Mouse (Mus musculus) midbrain, postnatal 0 days (tissue): ENCODE data around the gene Ttc41. TPM values are rescaled to one million over a fixed set of nuclear protein-coding genes. Genes with fewer than 3 reads are reported as not detected.

ENCODE experiments used
- ATAC-seq: fragments of 200-750 bp; cut with Nextera tagmentation; 2 replicates; pipeline ENCODE4 v1.8.0; 2017; ENCODE audit warnings: moderate number of reproducible peaks, mild to moderate bottlenecking, moderate TSS enrichment, moderate library complexity; ENCODE audit not compliant: low FRiP score
- DNase-seq: peaks from one replicate; pipeline ENCODE4 v3.0.0-alpha.2; 2015; ENCODE audit warnings: low spot score
- H3K27ac ChIP-seq: fragments of 300-500 bp; sonication (generic); 2 replicates; pipeline ENCODE4 v1.5.1; 2014; ENCODE audit warnings: low read depth, mild to moderate bottlenecking, low read length, mixed read lengths
- H3K27me3 ChIP-seq: fragments of 300-500 bp; sonication (generic); 2 replicates; pipeline ENCODE4 v1.6.1; 2014; ENCODE audit warnings: low read length, control low read depth, mixed read lengths; ENCODE audit not compliant: insufficient read depth
- H3K36me3 ChIP-seq: fragments of 300-500 bp; sonication (generic); 2 replicates; pipeline ENCODE4 v1.6.1; 2014; ENCODE audit warnings: low read length, control low read depth, mixed read lengths; ENCODE audit not compliant: insufficient read depth
- H3K4me1 ChIP-seq: fragments of 300-500 bp; sonication (generic); 2 replicates; pipeline ENCODE4 v1.6.1; 2014; ENCODE audit warnings: mild to moderate bottlenecking, control low read depth, antibody characterized with exemption, low read length, mixed read lengths; ENCODE audit not compliant: insufficient read depth
- H3K4me2 ChIP-seq: fragments of 300-500 bp; sonication (generic); 2 replicates; pipeline ENCODE4 v1.6.1; 2014; ENCODE audit warnings: low read depth, mild to moderate bottlenecking, low read length, mixed read lengths; ENCODE audit not compliant: poor library complexity, severe bottlenecking
- H3K4me3 ChIP-seq: fragments of 300-500 bp; sonication (generic); 2 replicates; pipeline ENCODE4 v1.5.1; 2014; ENCODE audit warnings: low read depth, mild to moderate bottlenecking, low read length, moderate library complexity
- H3K9ac ChIP-seq: fragments of 300-500 bp; sonication (generic); replicated peaks from 2 replicates; pipeline ENCODE4 v1.6.1; 2014; ENCODE audit warnings: mild to moderate bottlenecking, low read length, moderate library complexity, mixed read lengths; ENCODE audit not compliant: poor library complexity, severe bottlenecking
- H3K9me3 ChIP-seq: fragments of 300-500 bp; sonication (generic); 2 replicates; pipeline ENCODE4 v1.6.1; 2016; ENCODE audit warnings: low read length, control low read depth
- CTCF ChIP-seq: IDR thresholded peaks from 2 replicates; pipeline ENCODE4 v1.5.1; 2016; ENCODE audit warnings: antibody characterized with exemption, mild to moderate bottlenecking
- WGBS: fragments of 180-500 bp; shearing (Covaris S2); extraction: QIAGEN DNeasy Blood & Tissue Kit; methylation state at CpG from one replicate; pipeline ENCODE4 v1.1.7; 2014; 5-methylcytosine and 5-hydroxymethylcytosine counted together
- polyA plus RNA-seq: library from polyadenylated mRNA; unstranded; fragments of >200 nt; fragmentation: Nextera tagmentation; extraction: Ambion mirVana; gene quantifications from 2 replicates; pipeline ENCODE4 v1.2.1, GENCODE M21; 2015
- total RNA-seq: library from RNA; depleted of rRNA; stranded (reverse); fragments of >200 nt; gene quantifications from 2 replicates; pipeline ENCODE4 v1.2.3, GENCODE M21; 2014

The Ttc41 gene
- total and polyA plus RNA-seq, 2 experiments from 2014 or later = 1.6 to 1.8 TPM

GRCm38 (mm10) chr10:86776281-86776680 is 70.7 kb downstream of the Ttc41 start:
- no peaks in the 10 kb centered on the region for H3K9me3 ChIP-seq
- H3K4me2 ChIP-seq = no peak overlapping the region
- ATAC-seq (no peak), DNase-seq (no peak)
- peaks cover 8% of the 10 kb centered on the region; the same call in 1 of the 2 replicates for H3K4me1 ChIP-seq
- no peak overlapping the region for H3K4me3 ChIP-seq
- TF ChIP-seq CTCF = no peak
- H3K9ac ChIP-seq = no peak overlapping the region
- no peaks in the 10 kb centered on the region for H3K27me3 ChIP-seq
- 85% methylated on average over 9 of the region's 9 CpGs for WGBS
- no peak overlapping the region for H3K27ac ChIP-seq
- H3K36me3 ChIP-seq = no peaks in the 10 kb centered on the region

- Histone ChIP-seq H3K36me3 (no peaks in the 10 kb centered on the region), H3K4me2 (peak overlapping the region; percentile 83), H3K27ac (peak overlapping the region; percentile 82), H3K9ac (peak overlapping the region; percentile 62), H3K4me1 (peaks cover 8% of the 10 kb centered on the region; the same call in 1 of the 2 replicates), H3K27me3 (no peaks in the 10 kb centered on the region), H3K4me3 (peak overlapping the region; percentile 74), H3K9me3 (no peaks in the 10 kb centered on the region)
- 46% methylated on average over 19 of the region's 19 CpGs for WGBS
- peak; percentile 0; the same call in 1 of the 2 replicates for ATAC-seq
- DNase-seq = no peak
- no peak for TF ChIP-seq CTCF
Observed at GRCm38 (mm10) chr10:86777614-86778319, 72.2 kb downstream of the Ttc41 start.

GRCm38 (mm10) chr10:86778398-86779116 is 72.9 kb downstream of the Ttc41 start, which contains the start of gene Nt5dc3:
Gene Nt5dc3, plus strand, starts transcription at chr10:86779005.
- Histone ChIP-seq H3K9ac (peak within 1 kb of the TSS; percentile 62), H3K4me3 (peak within 1 kb of the TSS; percentile 74), H3K27ac (peak within 1 kb of the TSS; percentile 82), H3K4me2 (peak within 1 kb of the TSS; percentile 83), H3K36me3 (no peaks in the 10 kb centered on the region), H3K9me3 (no peaks in the 10 kb centered on the region), H3K27me3 (no peaks in the 10 kb centered on the region), H3K4me1 (peaks cover 8% of the 10 kb centered on the region; the same call in 1 of the 2 replicates)
- ATAC-seq (peak; percentile 96), DNase-seq (peak; percentile 97)
- no peak for TF ChIP-seq CTCF
- WGBS = under 1% methylated on average over 41 of the region's 44 CpGs

- Histone ChIP-seq H3K9ac (peak overlapping the region; percentile 62), H3K4me3 (peak overlapping the region; percentile 74), H3K4me1 (peaks cover 8% of the 10 kb centered on the region; the same call in 1 of the 2 replicates), H3K4me2 (peak overlapping the region; percentile 83), H3K27ac (peak overlapping the region; percentile 82), H3K36me3 (no peaks in the 10 kb centered on the region), H3K27me3 (no peaks in the 10 kb centered on the region), H3K9me3 (no peaks in the 10 kb centered on the region)
- ATAC-seq (peak; percentile 70), DNase-seq (peak; percentile 46)
- WGBS = 1% methylated on average over 51 of the region's 58 CpGs
- TF ChIP-seq CTCF = peak; percentile 26
Observed at GRCm38 (mm10) chr10:86779117-86779755, 73.6 kb downstream of the Ttc41 start.

GRCm38 (mm10) chr10:86779816-86780500 is 74.3 kb downstream of the Ttc41 start:
- H3K4me1 ChIP-seq = peaks cover 8% of the 10 kb centered on the region; the same call in 1 of the 2 replicates
- 14% methylated on average over 12 of the region's 12 CpGs for WGBS
- TF ChIP-seq CTCF = no peak
- no peaks in the 10 kb centered on the region for H3K27me3 ChIP-seq
- no peaks in the 10 kb centered on the region for H3K36me3 ChIP-seq
- H3K4me3 ChIP-seq = peak overlapping the region; percentile 74
- ATAC-seq (no peak), DNase-seq (no peak)
- H3K27ac ChIP-seq = peak overlapping the region; percentile 82
- H3K4me2 ChIP-seq = peak overlapping the region; percentile 83
- H3K9me3 ChIP-seq = no peaks in the 10 kb centered on the region
- H3K9ac ChIP-seq = peak overlapping the region; percentile 62
